In the genomic region with DNA sequence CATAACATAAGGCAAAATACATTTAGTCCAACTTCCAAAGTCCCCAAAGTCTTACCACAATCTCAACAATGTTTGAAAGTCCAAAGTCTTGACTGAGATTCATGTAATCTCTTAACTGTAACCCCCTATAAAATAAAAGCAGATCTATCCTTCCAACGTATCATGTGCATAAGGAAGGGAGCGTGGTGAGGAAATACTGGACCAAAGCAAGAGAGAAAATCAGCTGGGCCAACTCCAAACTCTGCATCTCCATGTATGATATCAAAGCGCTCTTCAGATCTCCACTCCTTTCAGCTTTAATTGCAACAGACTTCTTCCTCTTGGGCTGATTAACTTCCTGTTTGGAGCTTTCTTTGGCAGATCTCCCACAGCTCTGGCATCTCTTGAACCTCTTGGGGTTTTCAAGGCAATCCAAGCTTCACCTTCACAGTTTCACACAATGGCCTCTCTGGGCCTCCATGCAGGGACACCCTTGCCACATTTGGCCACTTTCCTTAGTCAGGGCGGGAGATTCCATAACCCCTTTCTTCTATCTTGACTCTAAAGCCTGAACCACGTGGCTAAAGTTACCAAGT, we compare ENCODE assay signal across 11 mouse cellular contexts. TPM values are rescaled to one million over a fixed set of nuclear protein-coding genes. Genes with fewer than 3 reads are reported as not detected.
DNase-seq lines count a peak whose midpoint lies in the region; ATAC-seq and TF ChIP-seq lines count a peak whose summit lies in the region.
"Had no signal": no experiment of that assay in that cellular context is flagged by ENCODE, and none has a peak within 500 bp of the region (broad histone marks: within the 10 kb centered on the region; RNA-seq: fewer than 3 reads in every experiment).

No protein-coding gene starts in this region.

- H3K4me3 ChIP-seq in lung, embryonic 14.5 days (ENCODE audit: low read depth, low read length): no peak overlapping the region
- no peak overlapping the region for H3K4me3 ChIP-seq in lung, adult 2 months (replicated peaks; ENCODE audit: extremely low read depth, low read depth, low read length)
- H3K4me3 ChIP-seq in intestine, postnatal 0 days (ENCODE audit: low read depth, low read length): no peak overlapping the region
- no peak overlapping the region for H3K4me3 ChIP-seq in forebrain, embryonic 15.5 days
- H3K4me3 ChIP-seq: hindbrain, embryonic 13.5 days; limb, embryonic 13.5 days had no signal

- no peaks in the 10 kb centered on the region for H3K27me3 ChIP-seq in lung, embryonic 14.5 days (ENCODE audit: insufficient read depth, low read length)
- no peaks in the 10 kb centered on the region for H3K27me3 ChIP-seq in intestine, postnatal 0 days (replicated peaks; ENCODE audit: control insufficient read depth, insufficient read depth, low read length)
- no peaks in the 10 kb centered on the region for H3K27me3 ChIP-seq in forebrain, embryonic 15.5 days
- H3K27me3 ChIP-seq: hindbrain, embryonic 13.5 days; limb, embryonic 13.5 days had no signal

- no peak overlapping the region for H3K9ac ChIP-seq in lung, embryonic 14.5 days
- no peak overlapping the region for H3K9ac ChIP-seq in intestine, postnatal 0 days (ENCODE audit: low read depth, low read length)
- H3K9ac ChIP-seq in forebrain, embryonic 15.5 days (replicated peaks): no peak overlapping the region
- H3K9ac ChIP-seq: hindbrain, embryonic 13.5 days; limb, embryonic 13.5 days had no signal

- no peak overlapping the region for H3K4me2 ChIP-seq in lung, embryonic 14.5 days
- no peak overlapping the region for H3K4me2 ChIP-seq in intestine, postnatal 0 days (replicated peaks; ENCODE audit: low read depth)
- H3K4me2 ChIP-seq in forebrain, embryonic 15.5 days (replicated peaks): no peak overlapping the region
- H3K4me2 ChIP-seq: hindbrain, embryonic 13.5 days; limb, embryonic 13.5 days had no signal

- peak; percentile 59 for DNase-seq in adrenal gland, postnatal 14 days
- DNase-seq in adrenal gland, adult 2 months: no peak
- peak; percentile 66 for DNase-seq in lung, embryonic 14.5 days
- DNase-seq in lung, adult 2 months: no peak
- no peak for DNase-seq in retina, postnatal 1 day
- DNase-seq: kidney, postnatal 4 days had no signal

- no peak for ATAC-seq in lung, embryonic 14.5 days (ENCODE audit: insufficient read depth)
- peak; percentile 29 for ATAC-seq in intestine, postnatal 0 days
- ATAC-seq in forebrain, embryonic 15.5 days (replicated peaks): no peak
- ATAC-seq in activated CD4-positive, CD25-positive, alpha-beta regulatory T cell, adult 4 months: no peak

- H3K4me1 ChIP-seq in lung, embryonic 14.5 days (ENCODE audit: insufficient read depth): no peaks in the 10 kb centered on the region
- peaks cover 7% of the 10 kb centered on the region for H3K4me1 ChIP-seq in lung, adult 2 months (ENCODE audit: control insufficient read depth, insufficient read depth, low read length)
- H3K4me1 ChIP-seq in intestine, postnatal 0 days (replicated peaks; ENCODE audit: control insufficient read depth, insufficient read depth, low read length): no peaks in the 10 kb centered on the region
- no peaks in the 10 kb centered on the region for H3K4me1 ChIP-seq in forebrain, embryonic 15.5 days
- H3K4me1 ChIP-seq: hindbrain, embryonic 13.5 days; limb, embryonic 13.5 days had no signal

- WGBS in lung, embryonic 14.5 days: 80% methylated on average over 5 of the region's 5 CpGs
- 38% methylated on average over 5 of the region's 5 CpGs for WGBS in lung, adult 2 months
- 62% methylated on average over 5 of the region's 5 CpGs for WGBS in intestine, postnatal 0 days
- 90% methylated on average over 5 of the region's 5 CpGs for WGBS in forebrain, embryonic 15.5 days

- H3K9me3 ChIP-seq in lung, embryonic 14.5 days (ENCODE audit: low read depth, low read length): no peaks in the 10 kb centered on the region
- no peaks in the 10 kb centered on the region for H3K9me3 ChIP-seq in intestine, postnatal 0 days (ENCODE audit: control insufficient read depth)
- no peaks in the 10 kb centered on the region for H3K9me3 ChIP-seq in forebrain, embryonic 15.5 days
- H3K9me3 ChIP-seq: hindbrain, embryonic 13.5 days; limb, embryonic 13.5 days had no signal

- H3K36me3 ChIP-seq in lung, embryonic 14.5 days (ENCODE audit: insufficient read depth): peaks cover 15% of the 10 kb centered on the region
- H3K36me3 ChIP-seq in intestine, postnatal 0 days (ENCODE audit: control insufficient read depth, insufficient read depth): peaks cover 10% of the 10 kb centered on the region; the same call in 1 of the 2 replicates
- H3K36me3 ChIP-seq in forebrain, embryonic 15.5 days: peaks cover 35% of the 10 kb centered on the region

- no peak for TF ChIP-seq CTCF in lung, embryonic 14.5 days (IDR thresholded peaks at IDR 0.05; ENCODE audit: low read depth)
- TF ChIP-seq CTCF in lung, adult 2 months (IDR thresholded peaks at IDR 0.05; ENCODE audit: insufficient read depth, low read length): no peak
- TF ChIP-seq CTCF in intestine, postnatal 0 days (IDR thresholded peaks at IDR 0.05; ENCODE audit: low read depth): no peak

- no peak for TF ChIP-seq POLR2A in lung, adult 2 months (IDR thresholded peaks at IDR 0.05; ENCODE audit: borderline replicate concordance, extremely low read depth, low read depth, low read length)

- no peak overlapping the region for H3K27ac ChIP-seq in lung, embryonic 14.5 days (ENCODE audit: low read depth)
- H3K27ac ChIP-seq in intestine, postnatal 0 days (ENCODE audit: low read depth, low read length): 0 out of 2 replicates have a peak overlapping the region, but pooled peaks have one; percentile 30
- H3K27ac ChIP-seq in forebrain, embryonic 15.5 days (replicated peaks): no peak overlapping the region
- H3K27ac ChIP-seq: hindbrain, embryonic 13.5 days; limb, embryonic 13.5 days had no signal

RNA-seq across cellular contexts. Expression of a gene that starts 23.8 kb away (rescaled TPM):
- total RNA-seq in adrenal gland, postnatal 14 days (2021): 50.9 and 61.2 TPM in 2 replicates
- 10 to 100 TPM; 55.1 to 64.3 TPM for total RNA-seq in adrenal gland, adult 2 months (2021)
- polyA plus RNA-seq in adrenal gland, adult 2 months (2012; rRNA removed): 64.6 and 72.8 TPM in 2 replicates
- 62.6 and 68.5 TPM in 2 replicates for polyA plus RNA-seq in lung, embryonic 14.5 days (2014; fragmentation: Nextera tagmentation; extraction: Ambion mirVana)
- polyA plus RNA-seq in lung, adult 2 months (2012; rRNA removed): 89.6 and 90.7 TPM in 2 replicates
- polyA plus RNA-seq in intestine, postnatal 0 days (2015; fragmentation: Nextera tagmentation; extraction: Ambion mirVana): 69.8 and 70.9 TPM in 2 replicates
- polyA plus RNA-seq in forebrain, embryonic 15.5 days (2015; fragmentation: Nextera tagmentation; extraction: Ambion mirVana): 95.0 and 98.8 TPM in 2 replicates
- 10 to 100 TPM; 61.6 to 72.1 TPM for polyA plus RNA-seq in activated CD4-positive, CD25-positive, alpha-beta regulatory T cell, adult 4 months (2017; shearing (Covaris generic))

Comparison
In these comparisons a context has a peak if more than half of its experiments do, and no peak if none do; other contexts are left out.
1. DNase-seq: peak in adrenal gland, postnatal 14 days (single experiment) and lung, embryonic 14.5 days (single experiment); none in adrenal gland, adult 2 months (single experiment), lung, adult 2 months (single experiment) and retina, postnatal 1 day (single experiment).